Mouse (Mus musculus) ES-Bruce4 (cell line): ENCODE measurements at regions not wholly inside any gene's neighbourhood (a gene's known extent, or its start where the extent isn't known, plus 50 kb on each side); places are given as distances from the start of the nearest gene placed in this dataset.

ENCODE experiments used
- CTCF ChIP-seq: IDR thresholded peaks from one replicate; pipeline ENCODE4 v1.8.1; 2011; ENCODE audit warnings: low read depth, low read length
- POLR2A ChIP-seq: IDR thresholded peaks from one replicate; pipeline ENCODE4 v1.8.1; 2011; ENCODE audit warnings: low read length; ENCODE audit not compliant: insufficient read depth

GRCm38 (mm10) chr17:67509091-67509618 is 123.4 kb downstream of the Lrrc30 start:
- TF ChIP-seq CTCF: no peak
- no peak for TF ChIP-seq POLR2A
